Mouse (Mus musculus) intestine, embryonic 14.5 days (tissue): ENCODE measurements around the gene Ddx6. TPM values are rescaled to one million over a fixed set of nuclear protein-coding genes. Genes with fewer than 3 reads are reported as not detected.

Source experiments
- ATAC-seq: fragments of 200-750 bp; cut with Nextera tagmentation; replicated peaks from 2 replicates; pipeline ENCODE4 v1.8.0; 2017; ENCODE audit warnings: low read depth, moderate number of reproducible peaks, moderate TSS enrichment, moderate library complexity; ENCODE audit not compliant: low FRiP score, low TSS enrichment
- DNase-seq: peaks from one replicate; pipeline ENCODE4 v3.0.0-alpha.2; 2018; ENCODE audit warnings: low spot score
- H3K27ac ChIP-seq: fragments of 300-500 bp; sonication (generic); 2 replicates; pipeline ENCODE4 v1.5.1; 2014; ENCODE audit warnings: low read depth, mild to moderate bottlenecking, control low read depth
- H3K27me3 ChIP-seq: fragments of 300-500 bp; sonication (generic); replicated peaks from 2 replicates; pipeline ENCODE4 v1.6.1; 2014; ENCODE audit warnings: low read length, control low read depth; ENCODE audit not compliant: control insufficient read depth, insufficient read depth
- H3K36me3 ChIP-seq: fragments of 300-500 bp; sonication (generic); 2 replicates; pipeline ENCODE4 v1.6.1; 2014; ENCODE audit warnings: low read length, control low read depth; ENCODE audit not compliant: control insufficient read depth, insufficient read depth
- H3K4me1 ChIP-seq: fragments of 300-500 bp; sonication (generic); replicated peaks from 2 replicates; pipeline ENCODE4 v1.6.1; 2014; ENCODE audit warnings: low read length, control low read depth, mixed read lengths; ENCODE audit not compliant: control insufficient read depth, insufficient read depth
- H3K4me2 ChIP-seq: fragments of 300-500 bp; sonication (generic); 2 replicates; pipeline ENCODE4 v1.6.1; 2014; ENCODE audit warnings: low read length
- H3K4me3 ChIP-seq: fragments of 300-500 bp; sonication (generic); 2 replicates; pipeline ENCODE4 v1.5.1; 2014; ENCODE audit warnings: low read depth, low read length, control low read depth, mixed read lengths
- H3K9ac ChIP-seq: fragments of 300-500 bp; sonication (generic); 2 replicates; pipeline ENCODE4 v1.6.1; 2014; ENCODE audit warnings: mild to moderate bottlenecking, low read length
- H3K9me3 ChIP-seq: fragments of 300-500 bp; sonication (generic); 2 replicates; pipeline ENCODE4 v1.6.1; 2016; ENCODE audit warnings: low read length, control low read depth; ENCODE audit not compliant: control insufficient read depth
- WGBS: fragments of 180-500 bp; shearing (Covaris S2); extraction: QIAGEN DNeasy Blood & Tissue Kit; methylation state at CpG from one replicate; pipeline ENCODE4 v1.1.7; 2014; 5-methylcytosine and 5-hydroxymethylcytosine counted together
- polyA plus RNA-seq: library from polyadenylated mRNA; unstranded; fragments of >200 nt; fragmentation: Nextera tagmentation; extraction: Ambion mirVana; gene quantifications from 2 replicates; pipeline ENCODE4 v1.2.1, GENCODE M21; 2014

Gene Ddx6
- polyA plus RNA-seq, 1 experiment from 2014 or later, result 17.8 TPM

DNA sequence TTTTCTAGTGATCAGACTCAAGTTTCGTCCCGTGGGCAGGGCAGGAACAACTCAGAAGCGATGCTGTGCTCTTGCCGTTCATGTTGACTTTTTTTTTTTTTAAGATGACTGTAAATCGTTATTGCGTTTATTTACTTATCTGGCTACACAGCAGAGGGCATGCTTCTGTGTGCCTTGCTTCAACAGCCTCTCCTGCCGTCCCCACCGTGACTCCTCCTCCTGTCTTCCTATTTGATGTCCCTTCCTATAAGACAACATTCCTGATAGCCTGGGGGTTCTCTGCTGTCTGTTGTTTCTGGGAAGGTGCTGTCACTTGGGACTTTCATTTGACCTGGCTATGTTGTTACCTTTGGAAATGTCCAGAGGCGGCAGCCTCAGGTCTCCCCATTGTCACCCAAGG lies 16.1 kb upstream of the Ddx6 start:
- H3K9ac ChIP-seq, result no peak overlapping the region
- no peaks in the 10 kb centered on the region for H3K27me3 ChIP-seq
- 51% methylated on average over 9 of the region's 9 CpGs for WGBS
- no peak overlapping the region for H3K4me2 ChIP-seq
- H3K4me3 ChIP-seq, result no peak overlapping the region
- H3K4me1 ChIP-seq, result no peaks in the 10 kb centered on the region
- 0 out of 2 replicates have a peak, but pooled peaks cover 4% of the 10 kb centered on the region for H3K9me3 ChIP-seq
- H3K36me3 ChIP-seq, result no peaks in the 10 kb centered on the region
- DNase-seq (no peak), ATAC-seq (no peak)
- no peak overlapping the region for H3K27ac ChIP-seq

GRCm38 (mm10) chr9:44589095-44589494 lies 15.6 kb upstream of the Ddx6 start:
- Histone ChIP-seq H3K4me1 (no peaks in the 10 kb centered on the region), H3K4me2 (no peak overlapping the region), H3K36me3 (no peaks in the 10 kb centered on the region), H3K9ac (no peak overlapping the region), H3K4me3 (no peak overlapping the region), H3K27me3 (no peaks in the 10 kb centered on the region), H3K9me3 (0 out of 2 replicates have a peak, but pooled peaks cover 2% of the 10 kb centered on the region), H3K27ac (no peak overlapping the region)
- ATAC-seq (no peak), DNase-seq (no peak)

DNA sequence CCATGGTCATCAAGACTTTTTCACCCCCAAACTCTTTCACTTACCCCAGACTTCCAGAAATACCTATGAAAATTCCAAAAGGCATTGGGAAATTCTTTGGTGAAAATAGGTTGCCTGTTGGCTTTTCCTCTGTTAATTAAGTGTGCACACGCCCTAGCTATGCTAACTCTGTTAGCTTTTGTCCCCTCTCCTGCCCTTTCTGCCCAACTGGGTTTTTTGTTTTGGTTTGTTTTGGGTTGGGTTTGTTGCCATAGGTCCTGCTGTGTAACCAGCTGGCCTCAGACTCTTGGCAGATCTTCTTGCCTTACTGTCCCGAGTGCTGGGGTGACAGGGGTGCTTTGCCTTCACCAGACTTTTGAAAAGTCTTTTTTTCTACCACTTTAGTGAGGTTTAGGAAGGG lies 13.7 kb upstream of the Ddx6 start:
- Histone ChIP-seq H3K27ac (no peak overlapping the region), H3K36me3 (no peaks in the 10 kb centered on the region), H3K9ac (no peak overlapping the region), H3K4me3 (no peak overlapping the region), H3K4me1 (no peaks in the 10 kb centered on the region), H3K27me3 (no peaks in the 10 kb centered on the region), H3K4me2 (no peak overlapping the region), H3K9me3 (no peaks in the 10 kb centered on the region)
- 34% methylated on average over 2 of the region's 2 CpGs for WGBS
- DNase-seq, result no peak
- ATAC-seq, result no peak

- Histone ChIP-seq H3K27me3 (no peaks in the 10 kb centered on the region), H3K4me3 (no peak overlapping the region)
- 64% methylated on average over 7 of the region's 7 CpGs for WGBS
These were observed 13.0 kb upstream of the Ddx6 start for GRCm38 (mm10) chr9:44591595-44592188.

GRCm38 (mm10) chr9:44593221-44593620 lies 11.5 kb upstream of the Ddx6 start:
- H3K4me1 ChIP-seq, result no peaks in the 10 kb centered on the region
- no peak for ATAC-seq
- no peak overlapping the region for H3K4me3 ChIP-seq

More at GRCm38 (mm10) chr9:44591595-44592188, 13.0 kb upstream of the Ddx6 start:
- Histone ChIP-seq H3K9ac (no peak overlapping the region), H3K27ac (no peak overlapping the region), H3K9me3 (no peaks in the 10 kb centered on the region), H3K36me3 (no peaks in the 10 kb centered on the region), H3K4me2 (no peak overlapping the region), H3K4me1 (no peaks in the 10 kb centered on the region)
- ATAC-seq (no peak), DNase-seq (no peak)

GRCm38 (mm10) chr9:44593886-44594285 lies 10.8 kb upstream of the Ddx6 start:
- H3K9me3 ChIP-seq, result no peaks in the 10 kb centered on the region
- no peak overlapping the region for H3K4me2 ChIP-seq
- no peak overlapping the region for H3K4me3 ChIP-seq
- ATAC-seq, result no peak
- no peak overlapping the region for H3K9ac ChIP-seq
- H3K27me3 ChIP-seq, result no peaks in the 10 kb centered on the region
- H3K27ac ChIP-seq, result no peak overlapping the region
- H3K36me3 ChIP-seq, result no peaks in the 10 kb centered on the region
- H3K4me1 ChIP-seq, result peaks cover 5% of the 10 kb centered on the region; the same call in 1 of the 2 replicates
- WGBS, result 81% methylated on average over 4 of the region's 4 CpGs
- DNase-seq, result no peak

More at GRCm38 (mm10) chr9:44593221-44593620, 11.5 kb upstream of the Ddx6 start:
- no peaks in the 10 kb centered on the region for H3K9me3 ChIP-seq
- DNase-seq, result peak; percentile 12
- H3K27me3 ChIP-seq, result no peaks in the 10 kb centered on the region
- H3K27ac ChIP-seq, result no peak overlapping the region
- WGBS, result 85% methylated on average over 4 of the region's 4 CpGs
- no peak overlapping the region for H3K4me2 ChIP-seq
- no peak overlapping the region for H3K9ac ChIP-seq
- H3K36me3 ChIP-seq, result no peaks in the 10 kb centered on the region

GRCm38 (mm10) chr9:44594901-44595536 lies 9.7 kb upstream of the Ddx6 start:
- Histone ChIP-seq H3K27me3 (no peaks in the 10 kb centered on the region), H3K4me3 (no peak overlapping the region), H3K4me2 (no peak overlapping the region), H3K4me1 (peaks cover 16% of the 10 kb centered on the region), H3K36me3 (no peaks in the 10 kb centered on the region), H3K9me3 (no peaks in the 10 kb centered on the region), H3K9ac (no peak overlapping the region), H3K27ac (no peak overlapping the region)
- no peak for ATAC-seq
- 70% methylated on average over 9 of the region's 9 CpGs for WGBS
- DNase-seq, result peak; percentile 45

- 80% methylated on average over 1 of the region's 1 CpGs for WGBS
- Histone ChIP-seq H3K9ac (no peak overlapping the region), H3K27me3 (no peaks in the 10 kb centered on the region), H3K27ac (no peak overlapping the region), H3K36me3 (no peaks in the 10 kb centered on the region), H3K4me1 (peaks cover 18% of the 10 kb centered on the region), H3K4me3 (no peak overlapping the region), H3K9me3 (no peaks in the 10 kb centered on the region), H3K4me2 (no peak overlapping the region)
- ATAC-seq (no peak), DNase-seq (no peak)
These were observed 9.2 kb upstream of the Ddx6 start for GRCm38 (mm10) chr9:44595537-44595930.

- Histone ChIP-seq H3K27me3 (no peaks in the 10 kb centered on the region), H3K9ac (no peak overlapping the region), H3K4me2 (no peak overlapping the region), H3K9me3 (no peaks in the 10 kb centered on the region), H3K4me3 (no peak overlapping the region), H3K36me3 (0 out of 2 replicates have a peak, but pooled peaks cover 3% of the 10 kb centered on the region), H3K27ac (no peak overlapping the region), H3K4me1 (peaks cover 19% of the 10 kb centered on the region)
- DNase-seq, result peak; percentile 45
- 92% methylated on average over 2 of the region's 2 CpGs for WGBS
- ATAC-seq, result no peak
These were observed 7.0 kb upstream of the Ddx6 start for GRCm38 (mm10) chr9:44597742-44598141.
